Mouse (Mus musculus) MN1 (cell line): ENCODE measurements around the gene Orai1.
"Not testable (repeated sequence)": the region's sequence is repeated elsewhere in the genome, so short reads cannot be mapped to it uniquely, and the experiment has no call there.

ENCODE experiments used
- DNase-seq: peaks from one replicate; pipeline ENCODE4 v3.0.0-alpha.2; 2016; ENCODE audit warnings: low spot score

Orai1 gene

DNA sequence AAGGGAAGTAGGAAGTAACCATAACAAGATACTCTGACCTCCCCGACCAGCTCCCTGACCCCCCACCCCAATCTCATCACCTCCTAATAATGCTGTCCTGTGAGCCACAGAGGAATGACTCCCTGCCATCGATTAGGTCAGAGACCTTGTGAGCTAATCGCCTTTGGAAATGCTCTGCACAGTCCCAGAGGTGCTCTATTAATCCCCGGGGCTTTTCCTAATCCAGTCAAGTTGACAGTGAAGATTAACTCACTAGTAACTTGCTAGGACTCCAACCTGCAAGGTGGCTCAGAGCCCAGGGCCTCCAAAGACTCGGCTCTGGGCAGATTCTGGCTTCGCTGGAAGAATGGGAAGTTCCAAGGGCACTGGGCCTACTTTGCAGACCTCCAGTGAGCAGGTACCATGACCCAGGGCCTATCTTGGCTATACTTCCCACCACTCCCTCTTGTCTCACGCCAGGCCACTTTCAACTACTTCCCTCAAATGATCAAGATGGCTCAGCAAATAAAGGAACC is 18.8 kb downstream of the Orai1 start:
- DNase-seq: no peak

DNA sequence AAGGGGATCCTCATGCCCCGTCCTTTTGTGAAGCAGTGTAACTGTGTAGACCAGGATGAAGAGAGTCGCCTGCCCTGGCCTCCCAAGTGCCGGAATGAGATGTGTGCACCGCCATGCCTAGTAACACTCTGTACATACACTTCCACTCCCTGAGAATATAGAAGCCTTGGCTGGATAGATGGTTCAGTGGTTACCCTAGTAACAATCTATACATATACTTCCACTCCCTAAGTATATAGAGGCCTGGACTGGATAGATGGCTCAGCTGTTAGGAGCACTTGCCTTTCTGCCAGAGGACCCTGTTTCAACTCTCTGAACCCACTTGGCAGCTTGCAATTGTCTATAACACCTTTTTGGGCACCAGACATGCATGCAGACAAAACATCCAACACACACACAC is 20.2 kb downstream of the Orai1 start:
- no peak for DNase-seq

DNA sequence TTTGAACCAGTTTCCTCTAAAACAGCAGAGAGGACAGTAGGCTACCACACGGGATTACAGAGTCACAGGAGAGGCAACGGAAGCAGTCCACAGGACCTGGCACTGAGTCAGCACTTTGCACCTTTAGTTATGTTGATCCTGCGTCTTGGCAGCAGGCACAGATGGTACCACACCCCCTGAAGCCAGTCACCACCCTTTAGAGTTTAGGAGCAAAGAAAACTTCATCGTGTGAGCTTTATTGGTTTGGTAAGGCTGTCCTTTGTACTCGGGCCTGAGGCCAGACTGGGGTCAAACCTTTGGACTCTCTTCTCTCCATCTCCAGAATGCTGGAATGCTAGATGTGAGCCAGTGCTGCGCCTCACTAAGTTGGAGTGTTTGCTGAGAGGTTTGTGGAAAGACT is 20.7 kb downstream of the Orai1 start:
- no peak for DNase-seq

DNA sequence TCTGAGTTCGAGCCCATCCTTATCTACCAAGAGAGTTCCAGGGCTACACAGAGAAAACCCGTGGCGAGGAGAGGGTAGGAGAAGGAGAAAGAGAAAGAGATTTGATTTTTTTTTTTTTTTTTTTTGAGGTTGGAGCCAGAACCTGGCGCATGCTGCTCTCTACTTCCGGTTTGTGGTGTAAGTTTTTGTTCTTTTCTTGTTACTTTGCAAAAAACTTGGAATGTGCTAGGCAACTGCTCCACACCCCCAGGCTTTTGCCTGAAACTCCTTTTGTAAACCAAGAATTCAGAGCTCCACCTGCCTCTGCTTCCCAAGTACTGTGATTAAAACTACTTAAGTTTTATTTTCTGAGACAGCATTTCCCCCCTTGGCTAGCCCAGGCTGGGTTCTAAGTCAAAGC is 23.2 kb downstream of the Orai1 start:
- no peak for DNase-seq

DNA sequence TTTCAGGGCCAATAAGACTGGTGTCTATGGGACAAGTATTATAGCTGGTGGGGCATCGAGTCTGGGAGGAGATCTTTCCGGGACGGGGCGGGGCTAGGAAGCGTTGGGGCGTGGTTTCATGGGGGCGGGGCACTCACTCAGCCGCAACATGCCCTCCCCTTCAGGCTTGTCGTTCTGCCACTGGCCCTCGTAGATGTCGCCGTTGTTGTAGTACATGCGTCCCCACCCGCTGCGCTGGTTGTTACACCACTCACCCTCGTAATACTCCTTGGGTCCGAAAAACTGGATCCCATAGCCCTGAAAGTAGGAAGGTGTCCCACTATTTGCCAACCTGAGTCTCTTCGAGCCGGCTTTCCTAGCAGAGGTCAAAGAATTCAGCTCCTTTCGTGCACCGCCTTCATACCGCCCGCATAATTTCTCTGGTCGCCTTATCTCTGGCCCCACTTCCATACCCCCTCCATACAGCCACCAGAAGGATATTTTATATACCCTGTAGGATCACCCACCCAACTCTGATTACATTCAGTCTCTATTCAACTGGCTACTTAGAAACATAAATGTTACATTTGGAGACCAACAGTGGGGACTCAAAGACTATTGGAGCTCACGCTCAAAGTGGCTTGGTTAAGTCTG is 24.4 kb downstream of the Orai1 start:
- DNase-seq: no peak

DNA sequence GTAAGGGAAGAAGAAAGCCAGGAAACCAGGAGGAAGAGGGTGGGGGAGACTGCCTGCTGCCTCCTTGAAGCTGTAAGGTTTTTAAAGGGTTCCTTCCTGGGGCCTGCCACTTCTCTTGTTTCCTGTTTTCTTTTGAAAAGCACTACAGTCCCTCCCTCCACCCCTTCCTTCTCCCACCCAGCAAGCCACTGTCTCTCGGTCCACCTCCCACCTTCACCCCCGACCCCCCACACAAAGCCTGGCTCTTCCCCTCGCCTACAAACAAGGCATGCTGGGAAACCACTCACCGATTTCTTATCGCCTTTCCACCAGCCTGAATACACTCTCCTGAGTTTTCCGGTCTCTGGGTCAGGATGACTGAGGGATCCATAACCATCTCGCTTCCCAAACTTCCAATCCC is 25.9 kb downstream of the Orai1 start:
- DNase-seq: no peak

DNA sequence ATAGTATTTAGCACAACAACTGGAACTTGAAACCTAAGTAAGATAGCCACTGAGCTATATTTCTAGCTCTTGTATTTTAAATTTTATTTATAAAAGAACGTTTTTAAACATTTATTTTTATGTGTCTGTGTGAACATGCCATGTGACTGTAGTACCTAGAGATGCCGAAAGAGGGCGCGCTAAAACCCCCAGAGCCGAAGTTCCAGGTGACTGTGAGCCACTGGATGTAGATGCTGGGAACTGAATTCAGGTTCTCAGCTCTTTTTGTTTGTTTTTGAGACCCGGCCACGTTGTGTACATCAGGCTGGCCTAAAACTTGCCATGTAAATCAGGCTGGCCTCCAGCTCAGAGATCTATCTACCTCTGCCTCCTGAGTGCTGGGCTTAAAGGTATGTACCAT is 29.0 kb downstream of the Orai1 start:
- DNase-seq: no peak

DNA sequence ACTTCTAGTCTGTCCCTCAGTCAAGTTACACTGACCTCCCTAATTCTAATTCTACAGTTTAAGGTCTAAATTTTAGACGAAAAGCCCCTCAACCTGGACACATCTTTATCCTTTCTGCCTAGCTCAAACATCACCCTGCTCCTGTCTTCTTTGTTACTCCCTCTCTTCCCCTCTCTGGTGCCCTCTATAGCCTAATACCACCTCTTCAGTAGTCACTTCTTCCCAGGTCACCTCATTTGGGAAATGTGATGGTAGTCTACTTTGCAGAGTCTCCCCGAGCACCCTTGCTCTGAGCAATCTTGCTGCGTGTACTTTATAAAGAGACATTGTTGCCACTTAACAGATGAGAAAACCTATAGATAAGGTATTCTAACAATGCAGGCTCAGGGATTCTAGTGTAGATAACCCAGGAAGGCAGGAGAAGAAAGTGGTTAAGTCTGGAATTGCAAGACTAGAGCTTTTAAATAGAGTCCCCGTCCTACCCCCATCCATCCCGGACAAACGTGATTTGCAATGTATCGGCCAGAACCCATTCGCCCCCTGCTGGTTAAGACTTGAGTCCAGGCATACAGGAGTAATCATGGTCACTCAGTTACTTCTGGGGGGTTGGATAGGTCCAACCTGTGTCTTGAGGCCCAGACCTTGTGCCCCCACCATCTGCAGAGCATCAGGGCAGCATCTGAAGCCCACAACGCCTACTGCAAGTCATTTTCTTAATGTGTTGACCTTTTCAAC is 30.9 kb downstream of the Orai1 start:
- peak; percentile 60 for DNase-seq

DNA sequence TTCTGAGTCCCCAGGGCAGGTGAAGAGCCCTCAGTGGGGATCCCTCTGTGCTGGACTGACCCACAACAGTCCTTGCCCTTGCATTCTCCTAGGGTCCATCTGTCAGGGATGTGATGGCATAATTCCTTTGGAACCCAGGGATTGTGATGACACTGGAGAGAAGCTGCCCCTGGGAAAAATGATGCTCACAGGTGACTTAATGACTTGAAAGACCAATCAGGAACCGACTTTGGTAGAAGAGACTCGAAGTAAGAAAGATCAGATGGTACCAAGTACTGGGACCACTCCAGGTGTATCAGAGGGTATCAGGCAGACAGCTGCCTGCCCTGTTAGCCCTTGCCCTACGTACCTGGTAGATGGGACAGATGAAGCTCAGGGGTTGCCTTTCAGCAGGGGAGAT is 32.0 kb downstream of the Orai1 start, which contains the start of gene Morn3:
Morn3 (minus strand) TSS at position 101 of the 400 bp plus-strand sequence.
- DNase-seq: no peak

DNA sequence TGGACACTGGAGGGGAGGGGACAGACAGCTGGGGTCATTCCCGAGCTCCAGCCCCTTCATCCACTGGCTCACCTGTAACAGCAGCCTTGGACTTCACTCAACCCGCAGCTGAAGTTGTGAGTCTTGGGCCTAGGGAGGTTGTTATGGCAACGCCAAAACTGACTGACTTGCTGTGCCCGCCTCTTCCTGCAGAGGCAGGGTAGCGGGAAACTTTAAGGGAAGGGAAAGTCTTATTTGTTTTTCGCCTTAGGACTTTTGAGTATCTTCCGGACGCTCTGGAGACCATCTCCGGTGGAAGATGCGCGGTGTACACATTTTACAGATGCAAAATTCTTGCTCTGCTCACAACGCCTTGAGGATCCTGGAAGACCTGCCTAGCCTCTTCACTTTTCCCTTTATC is 34.4 kb downstream of the Orai1 start:
- peak; percentile 21 for DNase-seq

DNA sequence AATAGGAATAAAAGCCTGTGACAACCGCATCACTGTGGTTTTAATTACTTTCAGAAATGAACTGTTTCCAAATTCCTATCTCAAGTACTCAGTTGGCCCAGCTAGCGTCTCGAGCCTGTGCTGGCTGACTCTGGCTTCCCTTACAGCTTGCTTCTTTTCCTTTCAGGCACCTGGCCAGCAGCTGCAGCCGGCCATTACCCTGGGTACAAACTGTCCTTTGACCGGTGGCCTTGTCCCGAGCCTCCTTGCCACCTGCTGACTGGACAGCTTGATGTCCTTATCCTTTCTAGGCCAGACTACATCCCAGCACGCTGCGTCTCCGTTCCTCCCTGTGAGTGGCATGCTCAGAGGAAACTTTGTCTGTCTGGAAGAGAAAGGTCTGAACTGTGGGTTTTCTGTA is 36.0 kb downstream of the Orai1 start:
- DNase-seq: no peak

DNA sequence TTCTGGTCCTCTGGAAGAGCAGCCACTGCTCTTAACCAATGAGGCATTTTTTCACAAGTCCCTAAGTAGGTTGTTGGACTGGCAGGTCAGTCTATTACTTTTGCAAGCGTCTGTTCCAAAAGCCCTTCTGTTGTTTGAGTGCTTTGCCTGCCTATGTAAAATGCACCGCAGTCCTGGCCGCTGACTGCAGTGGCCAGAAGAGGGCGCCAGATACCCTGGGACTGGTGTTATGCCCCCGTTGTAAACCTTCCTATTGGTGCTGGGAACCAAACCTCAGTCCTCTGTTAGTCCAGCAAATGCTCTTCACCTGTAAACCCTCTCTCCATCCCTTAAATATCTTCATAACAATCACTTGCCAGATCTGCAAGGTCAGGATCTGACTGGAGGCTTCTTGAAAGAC is 36.9 kb downstream of the Orai1 start:
- no peak for DNase-seq

DNA sequence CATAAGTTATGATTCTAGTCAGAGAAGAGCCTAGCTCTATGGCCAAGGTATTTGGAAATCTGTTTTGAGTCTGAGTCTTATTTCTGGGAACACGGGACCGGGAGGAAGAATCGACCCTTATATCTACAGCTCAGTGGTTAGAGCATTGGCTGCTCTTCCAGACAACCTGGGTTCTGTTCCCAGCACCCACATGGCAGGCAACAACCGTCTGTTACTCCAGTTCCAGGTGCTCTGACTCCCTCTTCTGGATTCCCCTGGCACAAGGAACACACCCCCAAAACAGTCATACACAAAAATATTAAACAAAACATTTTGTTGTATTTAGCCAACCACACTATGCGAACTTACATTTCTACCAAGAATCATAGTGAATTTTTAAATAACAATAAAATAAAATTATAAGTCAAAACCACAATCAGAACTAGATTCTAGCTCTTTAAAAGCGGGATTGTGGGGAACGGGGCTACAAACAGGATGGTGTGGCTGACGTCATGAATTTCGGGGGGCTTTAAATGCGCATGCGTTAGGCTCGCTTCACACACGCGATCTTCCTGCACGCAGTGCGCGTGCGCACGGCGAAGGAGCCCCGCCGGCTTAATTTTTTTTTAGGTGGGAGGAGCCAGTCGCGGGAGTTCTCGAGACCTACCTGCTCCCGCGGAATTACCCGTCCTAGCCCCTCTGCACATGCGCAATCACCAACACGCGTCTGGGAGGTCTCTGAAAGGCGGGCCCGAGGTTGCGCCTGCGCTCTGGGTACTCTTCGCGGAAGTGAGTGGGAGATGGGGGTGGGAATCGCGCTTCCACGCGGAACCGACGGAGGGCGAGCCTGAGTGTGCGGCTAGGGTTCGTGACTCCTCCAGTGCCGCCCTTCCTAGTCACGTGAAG is 42.7 kb downstream of the Orai1 start:
- DNase-seq: peak; percentile 96

DNA sequence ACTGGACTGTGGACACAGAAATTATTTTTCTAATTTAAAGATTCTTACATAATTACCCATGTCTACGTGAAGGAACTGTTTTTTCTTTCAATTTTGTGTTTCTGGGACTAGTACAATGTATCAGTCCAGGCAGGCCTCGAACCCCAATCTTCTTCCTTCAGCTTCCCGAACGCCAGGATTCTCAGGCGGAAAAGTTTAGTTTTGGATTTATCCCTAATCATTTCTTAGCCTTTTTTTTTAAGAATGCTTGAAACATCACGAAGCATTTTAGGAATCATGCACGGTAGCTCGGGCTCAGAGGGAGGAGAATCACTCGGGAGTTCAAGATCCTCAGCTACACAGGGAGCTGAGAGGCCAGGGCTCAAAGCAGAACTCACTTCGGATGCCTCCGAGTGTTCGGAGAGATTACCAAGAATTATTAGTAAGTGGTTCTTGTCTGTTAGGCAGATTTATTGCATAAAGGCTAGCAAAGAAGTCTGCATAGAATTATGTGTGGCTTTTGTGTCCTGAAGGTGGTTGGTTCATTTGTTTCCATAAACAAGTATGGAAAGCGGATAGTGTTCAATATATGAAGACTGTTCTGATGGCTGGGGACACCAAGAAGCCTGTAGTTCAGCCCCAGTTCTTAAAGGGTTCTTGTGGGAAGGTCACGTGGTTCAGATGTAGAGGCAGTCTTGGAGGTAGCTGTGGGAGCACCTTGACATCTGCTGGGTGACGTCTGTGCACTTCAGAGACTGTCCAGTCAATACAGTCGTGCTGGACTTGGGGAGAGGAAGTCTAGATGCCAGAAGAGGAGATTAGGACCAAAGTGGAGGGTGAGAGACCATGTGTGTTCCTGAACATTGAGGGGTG is 43.6 kb downstream of the Orai1 start:
- no peak for DNase-seq

DNA sequence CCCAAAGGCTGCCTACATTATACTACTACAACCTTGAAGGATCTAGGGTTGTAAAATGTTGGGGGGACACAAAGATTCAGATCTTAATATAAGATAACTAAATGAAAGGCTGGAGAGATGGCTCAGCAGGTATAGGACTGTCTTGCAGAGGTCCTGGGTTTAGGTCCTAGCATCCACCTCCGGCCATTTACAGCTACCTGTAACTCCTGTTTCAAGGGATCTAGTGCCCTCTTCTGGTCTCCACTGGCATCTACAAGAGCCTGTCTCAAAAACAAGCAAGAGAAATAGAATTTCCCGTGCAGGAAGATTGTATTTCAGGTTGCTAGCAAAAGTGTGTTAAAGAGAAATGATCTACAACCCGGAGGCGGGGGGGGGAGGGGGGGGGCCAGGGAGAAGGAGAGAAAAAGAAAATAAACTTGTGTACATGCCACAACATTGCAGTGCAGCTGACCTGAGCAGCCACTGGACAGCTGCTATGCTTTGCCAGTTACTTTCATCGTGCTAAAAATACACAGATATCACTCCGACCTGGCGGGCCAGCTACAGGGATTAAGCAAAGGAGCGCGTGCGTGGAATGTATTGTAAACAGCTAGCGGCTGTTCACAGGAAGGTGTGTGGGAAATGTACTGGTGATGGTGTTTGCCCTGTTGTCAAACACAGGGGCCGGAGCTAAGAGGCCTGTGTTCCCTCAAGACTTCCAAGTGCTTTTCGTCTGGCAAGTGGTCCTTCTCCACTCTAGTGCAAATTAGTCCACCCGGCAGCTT is 45.1 kb downstream of the Orai1 start:
- peak; percentile 45 for DNase-seq

DNA sequence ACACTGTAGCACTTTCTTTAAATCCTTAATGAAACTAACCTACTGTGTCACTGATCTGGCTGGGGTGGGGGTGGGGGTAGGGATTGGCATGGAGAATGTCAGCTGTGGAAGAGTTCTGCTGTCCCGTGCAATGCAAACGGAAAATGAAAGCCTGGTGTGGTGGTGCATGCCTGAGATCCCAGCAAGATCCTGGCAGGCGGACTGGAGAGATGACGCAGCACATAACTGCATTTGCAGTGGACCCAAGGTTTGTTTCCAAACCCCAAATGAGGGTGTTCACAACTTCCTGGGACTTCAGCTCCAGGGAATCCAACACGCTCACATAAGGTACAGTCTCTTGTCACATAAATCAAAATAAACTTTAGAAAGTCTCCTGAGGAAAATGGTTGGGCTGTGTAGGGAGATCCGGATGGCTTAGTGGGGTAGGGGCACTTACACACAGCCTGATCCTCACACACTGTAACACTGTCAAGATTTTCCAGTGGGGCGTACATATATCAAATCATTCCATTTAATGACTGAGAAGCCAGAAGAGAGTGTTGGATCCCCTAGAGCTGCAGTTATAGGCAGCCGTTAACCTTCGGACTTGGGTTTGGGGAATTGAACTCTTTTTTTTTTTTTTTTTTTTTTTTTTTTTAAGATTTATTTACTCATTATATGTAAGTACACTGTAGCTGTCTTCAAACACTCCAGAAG is 46.0 kb downstream of the Orai1 start:
- DNase-seq: peak; percentile 28

DNA sequence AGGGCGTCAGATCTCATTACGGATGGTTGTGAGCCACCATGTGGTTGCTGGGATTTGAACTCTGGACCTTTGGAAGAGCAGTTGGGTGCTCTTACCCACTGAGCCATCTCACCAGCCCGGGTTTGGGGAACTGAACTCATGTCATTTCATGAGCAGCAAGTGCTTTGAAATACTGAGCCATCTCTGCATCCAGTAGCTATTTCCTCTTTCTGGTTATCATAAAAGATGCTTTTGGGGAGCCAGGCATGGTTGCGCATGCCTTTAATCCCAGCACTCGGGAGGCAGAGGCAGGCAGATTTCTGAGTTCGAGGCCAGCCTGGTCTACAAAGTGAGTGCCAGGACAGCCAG is 46.5 kb downstream of the Orai1 start:
- DNase-seq: not testable (repeated sequence)

DNA sequence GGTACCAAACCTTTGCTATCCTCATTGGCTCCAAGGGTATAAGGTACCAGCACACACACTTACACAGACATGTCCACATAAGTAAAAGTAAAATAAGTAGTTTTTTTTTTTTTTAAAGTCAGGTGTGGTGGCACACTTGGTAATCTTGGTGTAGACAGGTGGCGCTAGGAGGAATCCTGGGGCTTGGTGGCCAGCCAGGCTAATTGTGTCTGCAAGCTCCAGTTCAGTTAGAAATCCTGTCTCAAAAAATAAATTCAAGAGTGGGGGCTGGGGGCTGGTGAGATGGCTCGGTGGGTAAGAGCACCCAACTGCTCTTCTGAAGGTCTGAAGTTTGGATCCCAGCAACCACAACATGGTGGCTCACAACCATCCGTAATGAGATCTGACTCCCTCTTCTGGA is 48.3 kb downstream of the Orai1 start:
- DNase-seq: no peak

DNA sequence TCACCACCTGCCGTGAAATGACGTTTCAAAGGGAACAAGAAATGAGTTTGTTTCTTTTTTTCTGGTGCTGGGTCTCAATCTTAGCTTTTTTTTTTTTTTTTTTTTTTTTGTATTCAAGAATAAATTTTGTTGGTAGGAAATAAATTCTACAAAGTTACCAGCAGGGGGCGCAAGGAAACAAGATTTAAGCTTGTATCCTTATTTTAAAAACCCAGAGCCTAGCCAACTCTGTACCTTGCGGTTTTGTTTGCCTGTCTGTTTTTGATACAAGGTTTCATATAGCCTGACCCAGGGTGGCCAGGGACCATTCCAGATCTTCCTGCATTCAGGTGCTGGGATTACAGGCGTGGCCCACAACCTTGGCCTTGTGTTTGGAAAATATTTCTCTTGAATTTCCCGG is 49.3 kb downstream of the Orai1 start:
- DNase-seq: peak; percentile 78

DNA sequence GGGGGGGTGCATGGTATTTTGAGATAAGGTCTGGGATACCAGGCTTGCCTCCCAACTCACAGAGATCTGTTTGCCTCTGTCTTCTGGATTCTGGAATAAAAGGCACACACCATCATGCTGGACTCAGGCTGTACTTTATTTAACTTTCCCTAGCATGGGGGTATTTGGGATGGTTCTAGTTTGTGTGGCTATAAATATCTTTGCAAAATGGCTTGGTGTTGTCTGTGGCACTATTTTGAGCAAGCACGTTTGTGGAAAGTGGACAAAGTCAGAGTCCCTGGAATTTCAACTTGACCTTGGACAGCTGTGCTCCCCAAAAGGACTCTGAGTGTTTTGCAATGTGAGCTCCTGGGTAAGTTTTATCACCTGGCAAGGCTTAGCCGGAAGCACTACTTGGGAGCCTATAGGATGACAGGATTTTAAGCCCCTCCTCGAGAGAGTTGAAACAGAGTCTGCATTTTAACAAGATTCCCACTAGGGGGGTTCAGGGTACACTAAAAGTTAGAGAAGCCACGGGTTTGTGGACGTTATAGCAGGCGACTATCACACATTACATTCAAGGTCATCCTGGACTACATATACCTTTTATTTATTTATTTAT is 52.6 kb downstream of the Orai1 start:
- DNase-seq: no peak
